Mouse (Mus musculus) erythroid progenitor cell, adult 5-6 weeks (primary cell): ENCODE data around the gene Tcf7l1. TPM values are rescaled to one million over a fixed set of nuclear protein-coding genes. Genes with fewer than 3 reads are reported as not detected.

Source experiments
- ATAC-seq: replicated peaks from 2 replicates; pipeline ENCODE4 v1.8.0; 2016; ENCODE audit warnings: moderate number of reproducible peaks, mild to moderate bottlenecking, moderate TSS enrichment, inconsistent platforms; ENCODE audit not compliant: poor library complexity, low FRiP score, severe bottlenecking
- total RNA-seq, 2 experiments: library from RNA; stranded (forward) in 1 of 2; stranded (reverse) in 1 of 2; fragments of 150-400 nt in 1 of 2; fragments of 186-747, 209-891 nt in 1 of 2; gene quantifications; 2 replicates each; pipeline versions ENCODE4 v1.2.3 to v1.2.4; 2015 to 2017; ENCODE audit warnings: low replicate concordance in 2 of 2

Tcf7l1 gene
- total RNA-seq, 2 experiments from 2014 or later, result 5.9 TPM; not detected in 1

GRCm38 (mm10) chr6:72787948-72788891 lies 834 bp downstream of the Tcf7l1 start:
- ATAC-seq, result no peak

GRCm38 (mm10) chr6:72787322-72787947 lies 1.6 kb downstream of the Tcf7l1 start:
- no peak for ATAC-seq

- no peak for ATAC-seq
Measured at GRCm38 (mm10) chr6:72783780-72784179, 5.3 kb downstream of the Tcf7l1 start.

GRCm38 (mm10) chr6:72778779-72779776 lies 10.0 kb downstream of the Tcf7l1 start:
- no peak for ATAC-seq

GRCm38 (mm10) chr6:72777212-72777611 lies 11.8 kb downstream of the Tcf7l1 start:
- ATAC-seq, result no peak

- no peak for ATAC-seq
Measured at GRCm38 (mm10) chr6:72774275-72774674, 14.8 kb downstream of the Tcf7l1 start.

- no peak for ATAC-seq
Measured at GRCm38 (mm10) chr6:72769915-72770776, 18.9 kb downstream of the Tcf7l1 start.

- no peak for ATAC-seq
Measured at GRCm38 (mm10) chr6:72769343-72769742, 19.7 kb downstream of the Tcf7l1 start.

GRCm38 (mm10) chr6:72768804-72769203 lies 20.2 kb downstream of the Tcf7l1 start:
- ATAC-seq, result no peak

- ATAC-seq, result no peak
Measured at GRCm38 (mm10) chr6:72768097-72768496, 21.0 kb downstream of the Tcf7l1 start.

- ATAC-seq, result no peak
Measured at GRCm38 (mm10) chr6:72763616-72764015, 25.4 kb downstream of the Tcf7l1 start.

GRCm38 (mm10) chr6:72761645-72762044 lies 27.4 kb downstream of the Tcf7l1 start:
- ATAC-seq, result no peak

GRCm38 (mm10) chr6:72758239-72759017 lies 30.6 kb downstream of the Tcf7l1 start:
- no peak for ATAC-seq

- no peak for ATAC-seq
Measured at GRCm38 (mm10) chr6:72755267-72755889, 33.7 kb downstream of the Tcf7l1 start.

- ATAC-seq, result no peak
Measured at GRCm38 (mm10) chr6:72754215-72754614, 34.8 kb downstream of the Tcf7l1 start.

GRCm38 (mm10) chr6:72753782-72754181 lies 35.3 kb downstream of the Tcf7l1 start:
- ATAC-seq, result no peak

GRCm38 (mm10) chr6:72752824-72753223 lies 36.2 kb downstream of the Tcf7l1 start:
- no peak for ATAC-seq

GRCm38 (mm10) chr6:72751210-72751609 lies 37.8 kb downstream of the Tcf7l1 start:
- no peak for ATAC-seq
